Mouse (Mus musculus): ENCODE measurements around the gene Tbl2. TPM values are rescaled to one million over a fixed set of nuclear protein-coding genes. Genes with fewer than 3 reads are reported as not detected.

Gene Tbl2
- total RNA-seq, 2 experiments from 2014 or later = 28.1 to 28.2 TPM

DNA sequence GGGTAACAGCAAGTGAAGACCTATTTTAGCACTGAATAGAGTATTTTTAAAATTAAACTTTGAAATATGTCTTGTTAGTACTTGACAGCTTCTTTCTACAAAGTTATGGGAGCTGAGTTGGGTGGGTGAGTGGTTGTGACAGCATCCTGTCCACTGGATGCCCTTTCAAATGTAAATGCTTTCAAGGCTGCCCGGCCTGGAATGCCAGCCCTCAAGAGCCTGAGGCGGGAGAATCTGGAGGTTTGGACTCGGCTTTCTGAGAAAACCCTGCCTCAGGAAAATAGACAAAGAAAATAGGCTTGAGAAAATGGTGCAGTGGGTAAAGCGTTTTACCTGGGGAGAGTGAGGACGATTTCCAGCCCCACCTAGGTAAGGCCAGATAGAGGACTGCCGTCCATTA lies 32.3 kb downstream of the Tbl2 start:
- DNase-seq (ENCODE audit: low spot score in 2 of 2) = no peak
- intact Hi-C loops (cut with DNase I) = no loop called here

DNA sequence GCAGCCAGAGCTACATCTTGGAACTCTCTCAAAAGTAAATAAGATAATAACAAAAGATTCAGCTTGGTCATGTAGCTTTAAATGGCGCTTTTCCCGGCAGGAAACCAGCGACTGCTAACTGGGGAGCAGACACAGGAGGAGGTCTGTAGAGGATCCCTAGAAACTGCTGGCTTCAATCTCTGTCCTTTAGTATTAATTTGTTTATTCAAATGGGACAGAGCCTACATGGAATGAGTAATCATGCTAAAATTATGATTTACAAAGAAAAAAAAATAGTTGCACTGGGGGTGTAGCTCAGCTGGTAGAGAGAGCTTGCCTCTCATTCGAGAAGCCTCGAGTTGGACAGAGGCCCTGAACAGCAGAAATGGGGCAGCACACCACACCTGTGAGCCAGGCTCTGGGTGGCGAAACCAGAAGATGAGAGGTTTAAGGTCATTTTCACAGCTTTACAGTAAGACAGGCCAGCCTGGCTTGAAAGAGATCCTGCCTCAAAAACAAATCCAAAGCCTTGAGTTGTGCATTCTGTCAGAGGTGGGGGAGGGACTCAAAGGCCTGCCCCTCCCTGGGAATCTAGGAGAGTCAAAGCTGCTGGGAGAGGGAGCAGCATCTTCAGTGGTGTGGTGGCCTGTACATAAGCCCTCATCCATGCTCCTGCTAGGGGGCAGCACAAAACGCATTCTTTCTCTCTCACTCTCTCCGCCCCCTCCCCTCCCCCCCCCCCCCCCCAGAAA lies 33.8 kb downstream of the Tbl2 start:
- intact Hi-C loops (cut with DNase I) = no loop called here
- peak; percentile 38 to 58 for DNase-seq (ENCODE audit: low spot score in 2 of 2)

DNA sequence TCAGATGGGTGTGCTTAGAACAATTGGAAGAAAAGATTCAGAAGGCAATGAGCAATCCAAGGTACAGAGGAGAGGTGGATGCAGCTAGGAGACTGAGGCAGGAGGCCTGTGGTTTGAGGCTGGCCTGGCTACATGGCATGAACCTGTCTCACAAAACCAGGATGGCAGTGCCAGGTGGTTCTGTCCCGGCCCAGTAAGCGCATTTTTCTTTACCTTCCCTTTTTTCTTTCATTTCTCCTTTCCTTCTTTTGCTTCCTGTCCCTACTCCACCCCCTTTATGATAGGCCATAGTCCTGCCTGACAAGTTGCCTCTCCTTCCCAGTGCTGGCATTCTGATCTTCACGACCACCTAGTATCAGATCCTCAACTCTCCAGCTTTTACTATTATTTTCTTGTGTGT lies 35.6 kb downstream of the Tbl2 start:
- intact Hi-C loops (cut with DNase I) = loop anchor here (5.0 kb wide), 1 partner anchor 173 kb away; no protein-coding TSS in a partner anchor
- DNase-seq (ENCODE audit: low spot score in 2 of 2) = no peak

DNA sequence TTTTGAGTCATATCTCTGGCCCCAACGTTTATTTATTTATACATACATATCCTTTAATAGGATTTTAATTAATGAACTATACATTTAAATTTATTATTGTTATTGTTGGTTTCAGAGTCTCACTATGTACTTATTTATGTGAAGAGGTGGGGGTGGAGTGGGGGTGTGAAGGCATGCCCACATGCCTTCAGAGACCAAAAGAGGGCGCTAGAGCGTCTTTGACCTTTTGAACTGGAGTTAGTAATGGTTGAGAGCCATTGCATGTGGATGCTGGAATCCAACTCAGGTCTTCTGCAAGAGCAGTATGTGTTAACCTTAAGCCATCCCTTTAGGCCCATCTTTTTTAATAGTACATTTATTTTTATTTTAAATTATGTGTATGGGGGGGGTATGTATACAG lies 36.1 kb downstream of the Tbl2 start:
- intact Hi-C loops (cut with DNase I) = loop anchor here (5.0 kb wide), 1 partner anchor 173 kb away; no protein-coding TSS in a partner anchor

DNA sequence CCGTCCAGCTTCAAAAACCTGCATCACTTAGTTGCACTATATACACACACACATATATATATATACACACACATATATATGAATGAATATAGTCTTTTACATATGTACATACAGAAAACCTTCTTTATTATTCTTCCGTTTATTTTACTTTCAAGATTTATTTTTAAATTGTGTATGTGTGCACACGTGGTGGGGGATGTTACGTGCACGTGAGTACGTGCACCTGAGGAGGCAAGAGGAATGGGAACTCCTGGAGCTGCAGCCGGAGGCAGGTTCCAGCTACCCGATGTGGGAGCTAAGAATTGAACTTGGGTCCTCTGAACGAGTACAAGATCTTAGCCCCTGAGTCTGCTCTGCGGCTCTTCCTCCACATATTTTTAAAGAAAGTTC lies 36.8 kb downstream of the Tbl2 start:
- no peak for DNase-seq (ENCODE audit: low spot score in 2 of 2)
- intact Hi-C loops (cut with DNase I) = loop anchor here (2.0 to 5.0 kb wide), 3 partner anchors 17 to 174 kb away; partner anchors contain the start of genes Bcl7b and Tbl2

More for the DNA sequence above, 36.1 kb downstream of the Tbl2 start:
- no peak for DNase-seq (ENCODE audit: low spot score in 2 of 2)

DNA sequence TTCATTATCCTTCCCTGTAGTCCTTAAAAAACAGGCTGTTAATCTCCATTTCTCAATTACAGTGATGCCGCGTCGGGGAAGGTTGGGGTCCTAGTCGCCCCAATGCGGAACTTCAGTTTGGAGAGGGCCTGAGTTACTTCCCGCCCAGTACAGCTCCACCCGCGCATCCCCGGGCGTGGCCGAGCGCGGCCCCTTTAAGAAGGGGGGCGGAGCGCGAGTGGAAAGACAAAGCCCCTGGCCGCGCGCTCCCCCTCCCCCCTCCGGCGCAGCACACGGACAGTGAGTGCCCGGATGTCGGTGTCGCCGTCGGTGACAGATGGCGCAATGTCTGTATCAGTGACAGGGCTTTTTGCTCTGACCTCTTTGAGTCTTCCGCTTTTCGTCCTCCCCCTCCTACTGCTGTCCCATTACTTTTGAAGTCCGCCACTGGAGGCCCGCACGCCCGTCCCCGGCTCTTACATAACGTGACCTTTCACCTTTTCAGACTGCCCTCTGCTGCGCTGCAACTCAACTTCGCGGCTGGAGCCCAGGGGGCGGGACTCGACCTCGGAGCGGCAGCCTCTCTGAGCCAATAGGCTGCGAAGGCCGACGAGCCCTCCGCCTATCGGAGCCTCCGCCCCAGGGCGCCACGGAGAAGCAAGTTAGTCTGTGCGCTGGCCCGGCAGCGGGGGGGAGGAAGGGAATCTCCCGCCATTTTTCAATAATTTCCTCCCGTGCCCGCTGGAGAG lies 37.3 kb downstream of the Tbl2 start, which contains the start of gene Baz1b:
Gene Baz1b, plus strand, starts transcription at position 644 of the 728 bp plus-strand sequence.
- intact Hi-C loops (cut with DNase I) = loop anchor here (2.0 to 5.0 kb wide), 3 partner anchors 18 to 174 kb away; partner anchors contain the start of genes Bcl7b and Tbl2
- peak; percentile 98 for DNase-seq (ENCODE audit: low spot score in 2 of 2)

DNA sequence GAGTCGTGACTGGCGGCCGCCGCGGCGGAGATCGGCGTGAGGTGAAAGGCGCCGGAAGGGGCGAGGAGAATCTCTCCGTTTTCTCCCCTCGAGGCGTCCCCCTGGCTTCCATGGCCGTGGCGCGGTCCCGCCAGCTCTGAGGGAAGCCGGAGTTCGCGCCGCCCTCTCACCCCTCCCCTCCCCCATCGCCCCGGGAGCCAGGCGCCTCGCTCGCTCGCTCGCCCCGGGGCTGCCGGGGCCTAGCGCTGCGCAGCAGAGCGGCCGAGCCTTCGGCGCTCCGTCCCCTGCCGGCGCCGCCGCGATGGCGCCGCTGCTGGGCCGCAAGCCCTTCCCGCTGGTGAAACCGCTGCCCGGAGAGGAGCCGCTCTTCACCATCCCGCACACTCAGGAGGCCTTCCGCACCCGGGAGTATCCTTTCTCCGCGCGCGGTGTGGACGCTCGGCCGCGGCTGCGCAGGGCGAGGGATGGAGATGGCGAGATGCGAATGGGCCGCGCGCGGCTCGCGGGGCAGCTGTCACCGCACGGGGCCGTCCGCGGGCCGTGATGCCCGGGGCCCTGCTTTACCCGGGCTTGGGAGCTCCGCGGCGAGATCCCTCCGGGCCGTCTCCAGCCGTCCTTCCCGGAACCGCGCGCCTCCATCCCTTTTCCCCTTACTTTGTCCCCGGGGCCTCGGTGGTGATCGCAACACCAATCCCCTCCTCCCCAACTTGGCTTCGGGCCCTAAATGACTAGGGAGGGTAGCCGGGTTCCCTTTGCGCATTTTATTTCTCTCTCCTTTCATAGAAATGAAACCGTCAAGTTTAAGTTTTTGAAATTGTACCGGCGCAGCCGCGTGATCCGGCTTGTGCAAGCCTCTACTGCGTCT lies 38.1 kb downstream of the Tbl2 start:
- DNase-seq (ENCODE audit: low spot score in 2 of 2) = peak in 1 of 2 experiments; percentile 42
- intact Hi-C loops (cut with DNase I) = loop anchor here (2.0 to 5.0 kb wide), 3 partner anchors 19 to 175 kb away; partner anchors contain the start of genes Bcl7b and Tbl2

DNA sequence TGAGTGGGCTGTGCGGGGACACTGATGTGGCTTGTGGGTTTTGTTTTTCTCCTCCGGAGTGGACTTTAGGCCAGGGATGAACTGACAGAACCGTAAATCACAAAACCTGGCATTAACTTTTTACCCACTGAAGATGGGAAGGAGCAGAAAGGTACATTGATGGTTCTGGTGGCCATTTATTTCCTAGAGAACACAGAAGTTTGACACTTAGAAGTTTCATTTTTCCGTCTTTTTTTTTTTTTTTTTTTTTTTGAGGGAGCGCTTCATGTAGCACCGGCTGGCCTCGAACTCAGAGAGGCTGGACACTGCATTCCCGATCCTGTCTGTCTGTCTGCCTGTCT lies 38.7 kb downstream of the Tbl2 start:
- intact Hi-C loops (cut with DNase I) = loop anchor here (5.0 kb wide), 1 partner anchor 176 kb away; no protein-coding TSS in a partner anchor
- no peak for DNase-seq (ENCODE audit: low spot score in 2 of 2)

DNA sequence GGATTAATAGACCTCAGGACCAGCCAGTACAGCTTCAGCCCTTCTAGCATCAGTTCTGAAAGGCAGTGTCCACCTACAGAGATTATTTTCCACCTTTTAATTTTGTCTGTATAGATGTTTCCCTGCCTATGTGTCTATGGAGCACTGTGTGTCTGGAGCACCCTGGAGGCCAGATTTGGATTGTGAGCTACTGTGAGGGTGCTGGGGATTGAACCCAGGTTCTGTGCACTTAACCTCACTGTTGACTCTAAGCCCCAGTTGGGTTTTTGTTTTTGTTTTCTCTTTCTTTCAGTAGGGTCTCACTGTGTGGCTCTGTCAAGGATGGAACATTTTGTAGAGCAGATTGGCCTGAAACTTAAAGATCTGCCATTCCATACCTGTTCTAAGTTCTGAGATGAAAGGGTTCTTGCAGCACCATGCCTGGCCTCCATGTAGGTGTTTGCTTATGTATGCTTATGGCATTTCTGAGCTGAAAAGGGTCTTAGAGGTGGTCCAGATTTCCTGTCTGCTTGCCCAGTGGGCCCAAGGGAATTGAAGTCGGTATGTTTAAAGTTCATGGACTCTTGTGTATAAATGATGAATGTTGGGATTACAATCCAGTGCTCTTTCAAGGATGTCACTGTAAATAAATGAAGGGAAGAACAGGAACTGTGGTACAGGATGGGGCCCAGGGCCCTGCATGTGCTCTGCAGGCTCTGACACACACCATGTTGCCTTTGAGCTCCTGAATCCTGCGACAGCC lies 40.0 kb downstream of the Tbl2 start:
- DNase-seq (ENCODE audit: low spot score in 2 of 2) = no peak
- intact Hi-C loops (cut with DNase I) = loop anchor here (2.0 to 5.0 kb wide), 2 partner anchors 71 to 177 kb away; no protein-coding TSS in a partner anchor

DNA sequence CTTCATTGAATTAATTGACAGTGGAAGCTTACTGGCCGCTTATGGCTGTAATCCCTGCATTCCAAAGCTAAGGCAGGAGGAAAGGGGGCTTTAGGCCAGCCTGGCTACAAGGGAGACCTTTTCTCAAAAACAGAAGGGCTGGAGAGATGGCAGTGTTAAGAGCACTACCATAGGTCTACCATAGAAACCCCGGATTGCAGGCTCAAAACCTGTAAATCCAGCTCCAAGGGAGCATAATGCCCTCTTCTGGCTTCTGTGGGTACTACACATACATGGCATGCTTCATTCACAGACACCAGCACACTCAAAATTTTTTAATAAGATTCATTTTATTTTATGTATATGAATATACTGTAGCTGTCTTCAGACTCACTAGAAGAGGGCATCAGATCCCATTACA lies 42.2 kb downstream of the Tbl2 start:
- peak; percentile 82 to 84 for DNase-seq (ENCODE audit: low spot score in 2 of 2)
- intact Hi-C loops (cut with DNase I) = loop anchor here (2.0 kb wide), 1 partner anchor 73 kb away; no protein-coding TSS in a partner anchor

DNA sequence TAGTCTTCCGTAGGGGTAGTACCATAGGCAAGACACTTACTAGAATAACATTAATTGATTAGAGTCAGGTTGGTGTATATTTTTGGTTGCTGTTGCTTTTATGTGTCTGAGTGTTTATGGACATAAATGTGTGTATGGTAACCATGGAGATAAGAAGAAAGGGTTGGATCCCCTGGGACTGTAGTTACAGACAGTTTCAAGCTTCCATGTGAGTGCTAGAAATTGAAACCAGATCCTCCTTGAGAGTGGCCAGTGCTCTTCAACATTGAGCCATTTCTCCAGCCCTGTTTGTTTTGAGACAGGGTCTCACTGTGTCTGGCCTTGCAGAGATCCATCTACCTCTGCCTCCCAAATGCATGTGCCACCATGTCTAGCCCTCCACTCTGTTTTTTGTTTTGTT lies 43.0 kb downstream of the Tbl2 start:
- no peak for DNase-seq (ENCODE audit: low spot score in 2 of 2)
- intact Hi-C loops (cut with DNase I) = no loop called here

DNA sequence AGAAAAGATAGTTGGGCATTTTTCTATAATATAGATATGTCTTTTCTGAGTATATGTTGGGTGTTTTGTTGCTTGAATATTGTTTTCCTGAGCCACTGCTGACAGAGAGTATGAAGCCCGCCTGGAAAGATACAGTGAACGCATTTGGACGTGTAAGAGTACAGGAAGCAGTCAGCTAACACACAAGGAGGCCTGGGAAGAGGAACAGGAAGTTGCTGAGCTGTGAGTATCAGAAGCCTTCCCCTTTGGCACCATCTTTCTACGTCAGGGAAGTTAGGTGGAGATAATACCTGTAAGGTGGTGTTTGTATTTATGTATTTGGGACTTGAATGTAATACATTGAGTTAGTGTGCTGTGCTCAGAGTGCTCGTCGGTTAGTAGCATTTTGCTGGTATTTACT lies 46.9 kb downstream of the Tbl2 start:
- no peak for DNase-seq (ENCODE audit: low spot score in 2 of 2)
- intact Hi-C loops (cut with DNase I) = no loop called here

DNA sequence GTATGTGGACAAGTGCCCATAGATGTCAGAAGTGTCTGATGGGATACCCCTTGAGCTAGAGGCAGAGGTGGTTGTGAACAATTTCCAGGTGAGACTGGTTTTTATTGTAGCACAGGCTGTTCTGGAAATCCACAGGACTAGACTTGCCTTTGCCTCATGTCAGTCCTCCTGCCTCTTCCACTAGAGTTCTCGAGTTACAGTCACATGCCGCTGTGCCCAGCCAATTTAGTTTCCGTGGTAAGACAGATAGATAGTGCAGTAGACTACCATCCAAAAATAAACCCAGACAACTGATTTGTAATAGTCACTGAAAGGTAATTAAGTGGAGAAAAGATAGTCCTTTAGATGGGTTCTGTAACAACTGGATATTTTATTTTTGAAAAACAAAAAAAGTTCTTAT lies 53.3 kb downstream of the Tbl2 start:
- intact Hi-C loops (cut with DNase I) = no loop called here
- no peak for DNase-seq (ENCODE audit: low spot score in 2 of 2)

DNA sequence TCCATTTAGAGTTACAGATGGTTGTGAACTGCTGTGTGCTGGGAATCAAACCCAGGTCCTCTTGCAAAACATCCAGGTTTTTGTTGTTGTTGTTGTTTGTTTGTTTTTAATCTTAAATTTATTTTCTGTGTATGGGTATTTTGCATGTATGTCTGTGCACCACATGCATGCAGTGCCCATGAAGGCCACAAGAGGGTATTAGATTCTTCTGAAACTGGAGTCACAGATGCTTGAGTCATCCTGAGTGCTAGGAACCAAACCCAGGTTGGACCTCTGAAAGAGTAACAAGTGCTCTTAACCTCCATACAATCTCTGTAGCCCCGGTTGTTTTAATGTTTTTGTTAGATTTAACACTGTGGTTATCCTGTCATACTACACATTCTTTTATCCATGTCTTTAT lies 58.7 kb downstream of the Tbl2 start:
- no peak for DNase-seq (ENCODE audit: low spot score in 2 of 2)
- intact Hi-C loops (cut with DNase I) = no loop called here

Small RNAs within 50 kb of the gene (microRNA-seq; reads per million reads assigned to microRNA genes)
- gene Gm25315 = 0 reads per million in 2 experiments

Other genes with a start within 250 kb of the Tbl2 start
- gene Tmem270, start 242.9 kb upstream of the Tbl2 start, total RNA-seq (2021) = not detected
- gene Cldn13, start 234.1 kb upstream of the Tbl2 start, total RNA-seq (2021) = not detected
- gene Mettl27, start 217.3 kb upstream of the Tbl2 start, total RNA-seq (2021) = 1 to 10 TPM; 7.3 TPM
- not detected for gene Cldn4, start 202.7 kb upstream of the Tbl2 start, total RNA-seq (2021)
- 1 to 10 TPM in 1 of 2 experiments, under 1 TPM in 1; 0.37 to 1.7 TPM for gene Cldn3, start 163.4 kb upstream of the Tbl2 start, total RNA-seq (2021)
- 10 to 100 TPM; 41.2 to 42.0 TPM for gene Abhd11, start 140.5 kb upstream of the Tbl2 start, total RNA-seq (2021)
- gene Stx1a, start 126.2 kb upstream of the Tbl2 start, total RNA-seq (2021) = 100 to 1,000 TPM; 413 to 473 TPM
- gene Dnajc30, start 85.5 kb upstream of the Tbl2 start, total RNA-seq (2021) = 10 to 100 TPM; 41.6 to 42.9 TPM
- 10 to 100 TPM; 34.0 to 55.7 TPM for gene Bud23, start 84.7 kb upstream of the Tbl2 start, total RNA-seq (2021)
- gene Vps37d, start 71.4 kb upstream of the Tbl2 start, total RNA-seq (2021) = 10 to 100 TPM; 23.6 to 30.9 TPM
- gene Mlxipl, start 59.8 kb upstream of the Tbl2 start, total RNA-seq (2021) = 1 to 10 TPM; 4.0 to 4.5 TPM
- 10 to 100 TPM; 41.5 to 44.9 TPM for gene Bcl7b, start 18.6 kb downstream of the Tbl2 start, total RNA-seq (2021)
- 10 to 100 TPM; 51.9 to 55.1 TPM for gene Baz1b, start 37.6 kb downstream of the Tbl2 start, total RNA-seq (2021)
- gene Fzd9, start 101.6 kb downstream of the Tbl2 start, total RNA-seq (2021) = 1 to 10 TPM; 6.2 to 6.8 TPM
- gene Fkbp6, start 200.4 kb downstream of the Tbl2 start, total RNA-seq (2021) = under 1 TPM in 1 of 2 experiments, not detected in 1; 0.70 TPM
- gene Trim50, start 203.6 kb downstream of the Tbl2 start, total RNA-seq (2021) = not detected
- 10 to 100 TPM; 13.9 to 19.5 TPM for gene Nsun5, start 220.3 kb downstream of the Tbl2 start, total RNA-seq (2021)
- 10 to 100 TPM; 45.8 to 46.2 TPM for gene Pom121, start 244.9 kb downstream of the Tbl2 start, total RNA-seq (2021)

All from left cerebral cortex, postnatal 14 days (tissue).